Mouse (Mus musculus): Measurements from ENCODE around the gene Ap2a1.
A peak's percentile ranks its signal among the peaks of the same experiment; 100 is the strongest.

Ap2a1 gene

GRCm38 (mm10) chr7:44929204-44930151, at the start of gene Ap2a1:
Gene Ap2a1 (minus strand): TSS chr7:44929496.
- DNase-seq = peak; percentile 100

DNA sequence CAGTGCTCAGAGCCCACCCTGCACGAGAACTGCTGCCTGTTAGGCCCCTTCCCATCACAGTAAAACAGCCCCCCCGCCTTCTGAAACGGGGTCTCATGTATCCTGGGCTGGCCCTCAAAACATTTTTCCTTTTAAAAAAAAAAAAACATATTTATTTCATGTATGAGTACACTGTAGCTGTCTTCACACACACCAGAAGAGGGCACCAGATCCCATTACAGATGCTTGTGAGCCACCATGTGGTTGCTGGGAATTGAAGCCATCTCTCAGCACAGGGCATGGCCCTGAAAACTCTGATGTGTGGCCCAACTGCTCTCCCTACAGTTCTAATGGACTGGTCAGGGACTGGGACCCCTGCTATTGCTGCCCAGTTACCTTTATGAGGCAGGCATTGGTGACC, 49.0 kb upstream of the Ap2a1 start:
- DNase-seq = no peak

DNA sequence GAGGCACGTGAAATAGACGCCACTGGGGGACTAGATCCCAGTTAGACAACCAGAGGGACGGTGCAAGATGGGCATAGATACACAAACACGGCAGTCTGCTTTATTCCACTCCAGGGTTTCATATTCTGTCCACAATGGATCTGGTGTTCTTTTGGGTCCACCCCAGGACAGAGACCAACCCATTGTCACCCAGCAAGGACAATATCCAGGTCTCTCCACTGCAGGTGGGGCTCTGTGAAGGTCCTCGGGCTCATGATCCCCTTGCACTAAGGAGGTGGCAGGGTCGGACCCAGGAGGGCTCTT, 45.8 kb upstream of the Ap2a1 start:
- peak; percentile 55 for DNase-seq

- peak; percentile 93 for DNase-seq
Measured at GRCm38 (mm10) chr7:44974383-44975116, 45.3 kb upstream of the Ap2a1 start, which contains the start of gene Cpt1c. Gene Cpt1c (minus strand): TSS chr7:44974851.

- DNase-seq = peak; percentile 68
Measured at GRCm38 (mm10) chr7:44973415-44974130, 44.3 kb upstream of the Ap2a1 start.

DNA sequence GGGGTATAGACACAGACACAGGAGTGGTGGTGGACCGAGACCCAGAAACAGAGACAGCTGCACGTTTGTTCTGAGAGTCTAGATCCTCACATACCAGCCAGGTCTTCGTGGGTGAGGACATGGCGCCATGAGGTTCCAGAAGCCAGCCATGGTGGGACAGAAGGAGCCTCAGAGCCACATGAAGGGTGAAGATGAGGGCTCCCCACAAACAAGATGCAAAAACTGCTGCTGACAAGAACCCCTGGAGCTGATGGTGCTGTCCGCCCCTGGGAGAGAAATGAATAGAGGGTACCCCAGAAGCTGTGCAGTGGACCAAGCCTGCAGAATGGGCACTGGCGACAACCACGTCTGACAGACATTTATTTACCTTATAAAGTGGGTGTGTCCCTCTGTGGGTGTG, 41.8 kb upstream of the Ap2a1 start:
- DNase-seq = peak; percentile 41

DNA sequence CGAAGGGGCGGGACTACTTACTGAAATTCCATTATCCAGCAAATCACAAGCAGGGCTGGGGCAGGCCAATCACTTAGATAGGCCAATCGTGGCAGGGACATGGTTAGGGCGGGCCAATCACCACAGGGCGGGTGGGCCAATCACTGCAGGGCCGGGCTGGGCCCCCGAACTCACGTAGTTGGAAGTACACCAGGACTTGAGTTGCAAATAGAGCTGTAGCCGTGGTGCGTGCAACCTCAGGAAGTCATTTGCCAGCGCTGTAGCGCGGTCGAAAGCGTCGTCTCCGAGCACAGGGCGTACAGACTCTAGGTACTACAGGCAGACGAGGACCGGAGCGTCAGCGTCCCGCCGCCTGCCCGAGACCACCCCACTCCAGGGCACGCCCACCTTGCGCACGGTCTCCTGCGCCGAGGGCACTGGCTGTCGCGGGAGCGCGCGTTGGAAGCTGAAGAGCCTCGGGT, 41.0 kb upstream of the Ap2a1 start:
- peak; percentile 90 for DNase-seq

- peak; percentile 26 for DNase-seq
Measured at GRCm38 (mm10) chr7:44966638-44967037, 37.3 kb upstream of the Ap2a1 start.

DNA sequence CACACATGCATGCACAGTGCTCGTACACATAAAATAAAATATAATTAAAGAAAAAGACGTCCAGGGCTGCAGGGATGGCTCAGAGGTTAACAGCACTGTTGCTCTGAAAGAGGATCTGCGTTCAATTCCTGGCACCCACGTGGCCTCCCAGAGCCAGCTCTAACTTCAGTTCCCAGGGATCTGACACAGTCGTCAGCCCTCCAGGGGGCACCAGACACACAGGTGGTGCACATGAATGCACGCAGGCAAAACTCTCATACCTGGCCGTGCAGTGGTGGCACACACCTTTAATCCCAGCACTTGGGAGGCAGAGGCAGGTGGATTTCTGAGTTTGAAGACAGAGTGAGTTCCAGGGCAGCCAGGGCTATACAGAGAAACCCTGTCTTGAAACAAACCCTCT, 36.7 kb upstream of the Ap2a1 start:
- peak; percentile 29 for DNase-seq

- DNase-seq = peak; percentile 25
Measured at GRCm38 (mm10) chr7:44964990-44965389, 35.7 kb upstream of the Ap2a1 start.

DNA sequence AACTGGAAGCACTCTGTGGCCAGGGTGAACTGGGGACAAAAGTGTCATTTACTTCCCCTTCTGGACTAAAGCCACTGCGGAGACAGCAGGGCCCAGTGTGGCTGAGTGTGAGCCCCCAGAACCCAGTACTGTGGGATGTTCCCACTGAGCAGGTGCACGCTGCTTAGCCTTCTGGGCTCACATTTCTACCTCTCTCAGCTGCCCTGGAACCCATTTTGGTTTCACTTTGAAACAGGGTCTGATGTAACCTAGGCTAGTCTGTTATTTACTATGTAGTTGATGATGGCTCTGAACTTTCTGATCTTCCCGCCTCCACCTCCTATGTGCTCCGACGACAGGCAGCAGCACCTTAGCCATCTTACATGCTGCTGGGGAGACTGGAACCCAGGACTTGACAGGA, 33.5 kb upstream of the Ap2a1 start:
- no peak for DNase-seq

DNA sequence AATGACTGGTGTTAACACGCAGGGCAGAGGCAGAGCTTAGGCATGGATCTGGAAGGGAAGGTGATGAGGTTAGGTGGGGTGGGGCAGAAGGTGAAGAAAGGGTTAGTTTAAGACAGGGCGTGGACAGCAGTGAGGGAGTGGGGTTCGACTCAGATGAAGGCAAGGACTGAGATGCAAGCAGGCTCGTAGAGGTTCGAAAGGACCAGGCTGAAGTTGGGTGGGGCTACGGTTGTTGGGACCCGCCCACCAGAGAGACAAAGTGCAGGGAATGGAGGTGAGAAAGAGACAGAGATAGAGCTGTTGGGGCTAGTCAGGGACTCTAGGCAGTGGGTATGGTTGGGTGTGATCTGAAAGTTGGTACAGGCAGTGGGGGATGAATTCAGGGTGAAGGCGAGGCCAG, 33.0 kb upstream of the Ap2a1 start:
- DNase-seq = no peak

DNA sequence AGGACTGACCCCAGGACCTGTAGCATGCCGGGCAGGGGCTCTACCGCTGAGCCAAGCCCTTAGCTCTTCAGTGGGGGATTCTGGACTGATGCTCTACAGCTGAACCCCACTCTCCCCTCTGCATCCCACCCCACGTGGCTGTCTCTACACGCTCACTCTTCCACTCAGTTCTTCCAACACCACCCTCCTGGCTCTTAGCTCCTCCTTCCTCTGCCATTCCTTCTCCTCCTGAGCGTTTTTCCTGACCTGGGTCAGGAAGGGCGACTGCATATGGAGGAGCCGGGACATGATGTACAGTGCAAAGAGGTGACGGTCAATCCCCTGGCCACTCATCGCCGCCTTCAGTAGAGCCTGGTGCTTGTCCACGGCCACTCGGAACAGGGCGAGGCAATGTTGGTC, 31.2 kb upstream of the Ap2a1 start:
- no peak for DNase-seq

DNA sequence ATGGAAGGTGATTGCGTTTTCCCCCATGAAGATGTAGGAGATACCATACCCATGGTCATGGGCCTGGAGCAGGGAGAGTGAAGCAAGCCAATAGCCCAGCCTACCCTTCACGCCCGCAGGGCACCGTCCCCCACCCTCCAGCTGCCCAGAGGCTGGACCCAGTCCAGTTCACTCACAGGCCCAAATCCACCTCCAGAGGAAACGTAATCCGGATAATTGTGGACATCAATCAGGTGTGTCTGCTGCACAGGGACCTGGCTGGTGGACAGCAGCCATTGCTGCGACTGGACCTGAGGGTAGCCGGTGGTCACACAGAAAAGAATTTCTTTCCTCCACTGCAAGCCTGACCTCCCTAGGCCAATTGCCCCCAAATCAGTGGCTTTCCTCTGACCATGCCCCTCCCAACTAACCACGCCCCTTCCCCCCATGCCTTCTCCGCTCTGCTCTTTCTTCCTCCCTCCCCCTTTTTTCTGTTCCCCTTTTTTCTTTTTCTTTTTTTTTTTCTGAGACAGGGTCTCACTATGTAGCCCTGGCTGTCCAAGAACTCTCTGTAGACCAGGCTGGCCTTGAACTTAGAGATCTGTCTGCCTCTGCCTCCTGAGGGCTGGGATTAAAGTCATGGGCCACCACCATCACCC, 30.7 kb upstream of the Ap2a1 start:
- no peak for DNase-seq

GRCm38 (mm10) chr7:44959281-44959680, 30.0 kb upstream of the Ap2a1 start:
- DNase-seq = no peak

DNA sequence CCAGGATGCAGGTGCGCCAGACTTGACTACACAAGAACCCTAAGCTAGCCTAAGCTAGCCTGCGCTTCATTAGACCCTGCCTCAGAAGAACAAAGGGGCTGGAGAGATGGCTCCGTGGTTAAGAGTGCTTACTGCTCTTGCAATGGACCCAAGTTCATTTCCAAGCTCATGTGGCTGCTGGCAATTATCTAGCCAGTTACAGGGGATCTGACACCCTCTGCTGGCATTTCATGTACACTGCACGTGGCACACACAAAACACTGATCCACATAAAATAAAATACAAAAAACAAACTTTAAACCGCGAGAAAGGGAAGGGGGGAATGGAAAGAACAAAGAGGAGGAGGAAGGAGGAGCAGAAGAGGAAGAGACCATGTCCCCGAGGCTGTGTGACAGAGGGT, 28.9 kb upstream of the Ap2a1 start:
- DNase-seq = peak; percentile 31

- DNase-seq = peak; percentile 31
Measured at GRCm38 (mm10) chr7:44957183-44957835, 28.0 kb upstream of the Ap2a1 start.

DNA sequence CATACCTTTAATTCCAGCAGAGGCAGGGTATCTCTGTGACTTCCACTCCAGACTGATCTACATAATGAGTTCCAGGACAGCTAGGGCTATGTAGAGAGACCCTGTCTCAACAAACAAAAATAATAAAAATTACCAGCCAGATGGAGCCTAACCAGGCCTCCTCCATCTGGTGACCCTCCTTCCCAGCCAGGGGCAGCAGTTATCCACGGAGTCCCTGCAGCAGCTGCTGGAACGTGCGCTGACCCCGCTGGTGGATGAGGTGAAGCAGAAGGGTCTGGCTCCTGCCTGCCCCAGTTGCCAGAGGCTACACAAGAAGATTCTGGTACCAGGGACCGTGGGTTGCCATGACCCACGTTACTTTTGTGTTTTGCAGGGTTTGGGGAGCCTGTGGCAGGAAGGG, 27.0 kb upstream of the Ap2a1 start:
- no peak for DNase-seq

- peak; percentile 26 for DNase-seq
Measured at GRCm38 (mm10) chr7:44955628-44956027, 26.3 kb upstream of the Ap2a1 start.

DNA sequence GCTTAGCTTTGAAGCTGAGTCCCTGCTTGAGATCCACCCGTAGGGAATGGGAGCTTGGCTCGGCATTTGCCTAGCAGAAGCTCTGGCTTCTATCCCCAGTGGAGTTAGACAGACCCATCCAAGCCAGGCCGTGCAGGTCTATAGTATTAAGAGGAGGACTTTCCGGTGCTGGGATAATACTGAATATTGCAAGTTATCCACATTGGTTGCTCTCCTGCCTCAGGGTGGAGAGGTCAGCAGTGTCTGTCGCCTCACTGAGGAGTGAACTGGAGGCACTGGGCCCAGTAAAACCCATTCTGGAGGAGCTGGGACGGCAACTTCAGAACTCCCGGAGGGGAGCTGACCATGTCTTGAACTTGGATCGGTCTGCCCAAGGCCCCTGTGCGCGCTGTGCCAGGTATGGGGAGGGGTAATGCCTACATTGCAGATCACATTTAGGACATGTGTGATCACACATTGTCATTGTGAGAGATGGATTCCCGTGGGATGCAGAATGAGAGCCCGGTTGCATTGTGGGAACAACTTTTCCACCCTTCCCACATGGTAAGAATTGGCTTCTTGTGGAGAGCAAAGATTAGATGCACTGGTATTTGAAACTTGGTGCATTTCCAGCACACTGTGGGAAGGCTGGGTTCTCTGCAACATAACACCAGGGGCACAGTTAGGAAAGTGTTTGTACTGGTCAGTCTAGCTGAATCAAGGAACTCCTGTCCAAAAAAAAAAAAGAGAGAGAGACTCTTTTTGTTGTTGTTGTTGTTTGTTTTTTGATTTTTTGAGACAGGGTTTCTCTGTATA, 25.0 kb upstream of the Ap2a1 start:
- DNase-seq = peak; percentile 22

GRCm38 (mm10) chr7:44953561-44953960, 24.3 kb upstream of the Ap2a1 start:
- DNase-seq = peak; percentile 29
